14 mouse cellular contexts compared by ENCODE assay signal in the genomic region with DNA sequence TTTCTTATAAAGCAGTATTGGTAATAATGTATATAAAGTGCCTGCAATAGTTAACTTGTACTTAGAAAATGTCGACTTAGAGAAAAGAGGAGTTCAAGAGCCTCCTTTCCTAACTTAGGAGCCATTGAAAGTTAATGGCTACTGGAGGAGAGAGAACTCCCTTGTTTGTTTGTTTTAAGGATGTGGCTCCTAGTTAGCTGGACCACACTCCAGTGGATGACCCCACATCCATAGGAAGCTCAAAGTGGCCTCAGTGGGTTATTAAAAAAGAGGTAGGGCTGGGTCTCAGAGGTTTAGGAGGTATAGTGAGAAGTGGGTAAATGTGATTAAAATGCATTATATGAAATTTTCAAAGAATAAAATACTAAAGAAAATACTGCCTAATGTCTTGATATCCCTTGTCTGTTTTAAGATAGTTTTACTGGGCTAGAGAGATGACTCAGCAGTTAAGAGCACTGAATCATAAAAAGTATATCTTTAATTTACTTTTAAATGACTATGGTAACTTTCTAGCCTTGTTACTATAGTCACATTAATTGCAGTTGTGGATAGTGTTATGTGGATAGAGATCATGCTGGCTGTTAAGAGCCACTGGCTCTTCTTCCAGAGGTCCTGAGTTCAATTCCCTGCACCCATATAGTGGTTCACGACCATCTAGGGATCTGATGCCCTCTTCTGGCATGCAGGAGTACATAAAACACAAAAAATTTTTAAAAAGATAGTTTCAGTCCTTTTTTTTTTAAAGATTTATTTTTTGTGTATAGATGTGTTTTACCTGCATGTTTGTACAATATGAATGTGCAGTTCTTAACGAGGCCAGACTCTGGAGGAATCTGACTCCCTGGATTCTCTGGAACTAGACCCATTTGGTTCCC. TPM values are rescaled to one million over a fixed set of nuclear protein-coding genes. Genes with fewer than 3 reads are reported as not detected.
DNase-seq lines count a peak whose midpoint lies in the region; TF ChIP-seq lines count a peak whose summit lies in the region.
"Had no signal": no experiment of that assay in that cellular context is flagged by ENCODE, and none has a peak within 500 bp of the region (broad histone marks: within the 10 kb centered on the region; RNA-seq: fewer than 3 reads in every experiment).

No protein-coding gene starts in this region.

- WGBS in kidney, adult 2 months = 61% methylated on average over 3 of the region's 3 CpGs

- no peak for DNase-seq in kidney, adult 2 months
- no peak for DNase-seq in kidney, postnatal 25 days
- DNase-seq in 3T3-L1 (ENCODE audit: low read depth, low spot score) (peak; percentile 41), CH12.LX (ENCODE audit: extremely low read depth) (no peak)
- peak; percentile 15 for DNase-seq in induced T-regulatory cell, adult 2 months (ENCODE audit: low read depth)
- DNase-seq in cerebellum, adult 9-11 months = no peak
- DNase-seq in adrenal gland, postnatal 14 days = no peak
- DNase-seq: cerebellum, adult 18-20 months; heart, adult 11 months; heart, postnatal 10 days; kidney, adult 9 months; lung, postnatal 10 days had no signal

- in situ Hi-C loops in CH12.LX (cut with MboI; ENCODE audit: low pct_ligation_motif_present, low pct_unique_long_range_greater_than_20kb, low sequenced_read_pairs) = no loop called here

- peaks cover 11% of the 10 kb centered on the region; the same call in 1 of the 2 replicates for H3K4me1 ChIP-seq in kidney, adult 2 months (ENCODE audit: control insufficient read depth, insufficient read depth, low read length)
- H3K4me1 ChIP-seq in CH12.LX (ENCODE audit: control insufficient read depth in 1 of 2, insufficient read depth in 2 of 2) = peaks cover 0 to 67% of the 10 kb centered on the region in 2 experiments; a peak in 2 of 4 replicates

- TF ChIP-seq CTCF in kidney, adult 2 months (conservative IDR thresholded peaks at IDR 0.05; ENCODE audit: insufficient read depth, insufficient read length, low read depth, low read length) = 0 out of 2 replicates have a peak, but pooled peaks have one; percentile 3
- TF ChIP-seq CTCF in CH12.LX (conservative IDR thresholded peaks at IDR 0.05 in 1 of 2, IDR thresholded peaks at IDR 0.05 in 1 of 2; ENCODE audit: low read depth in 2 of 2, low read length in 2 of 2) = peak in 1 of 2 experiments; percentile 44; a peak in 2 of 4 replicates

- TF ChIP-seq EP300 in CH12.LX (IDR thresholded peaks at IDR 0.05; ENCODE audit: low read length) = no peak

- H3K4me2 ChIP-seq in CH12.LX (ENCODE audit: insufficient read depth, low read depth, poor library complexity, severe bottlenecking) = no peak overlapping the region
- H3K4me2 ChIP-seq: hindbrain, embryonic 14.5 days; limb, embryonic 13.5 days had no signal

- no peak for TF ChIP-seq POLR2A in kidney, adult 2 months (IDR thresholded peaks at IDR 0.05; ENCODE audit: low read depth, low read length)
- TF ChIP-seq POLR2A in CH12.LX (IDR thresholded peaks at IDR 0.05; ENCODE audit: low read depth, low read length) = no peak

- H3K9ac ChIP-seq in CH12.LX (ENCODE audit: insufficient read depth, low read depth) = no peak overlapping the region
- H3K9ac ChIP-seq: hindbrain, embryonic 14.5 days; limb, embryonic 13.5 days had no signal

- no peak overlapping the region for H3K4me3 ChIP-seq in kidney, adult 2 months (ENCODE audit: insufficient read depth, low read depth, low read length)
- H3K4me3 ChIP-seq in CH12.LX (replicated peaks in 1 of 3; ENCODE audit: low read depth in 2 of 3, low read length in 2 of 3, poor library complexity in 1 of 3) = no peak overlapping the region
- H3K4me3 ChIP-seq: limb, embryonic 13.5 days had no signal

- H3K27ac ChIP-seq in kidney, adult 2 months (ENCODE audit: insufficient read depth, low read depth, low read length) = no peak overlapping the region
- no peak overlapping the region for H3K27ac ChIP-seq in CH12.LX (ENCODE audit: insufficient read depth, low read depth)
- H3K27ac ChIP-seq: hindbrain, embryonic 14.5 days; limb, embryonic 13.5 days had no signal

- H3K79me2 ChIP-seq in CH12.LX (replicated peaks; ENCODE audit: control insufficient read depth, extremely low read depth, insufficient read depth, poor library complexity, severe bottlenecking) = peaks cover 17% of the 10 kb centered on the region

- no peaks in the 10 kb centered on the region for H3K36me3 ChIP-seq in kidney, adult 2 months (ENCODE audit: control insufficient read depth, insufficient read depth, low read length)
- peaks cover 0 to 7% of the 10 kb centered on the region in 2 experiments for H3K36me3 ChIP-seq in CH12.LX (replicated peaks in 1 of 2; ENCODE audit: control insufficient read depth in 1 of 2, insufficient read depth in 1 of 2, low read length in 1 of 2)
- H3K36me3 ChIP-seq: limb, embryonic 13.5 days had no signal

- H3K9me3 ChIP-seq in CH12.LX (replicated peaks; ENCODE audit: low read length) = no peaks in the 10 kb centered on the region
- H3K9me3 ChIP-seq: limb, embryonic 13.5 days had no signal

- TF ChIP-seq RAD21 in CH12.LX (IDR thresholded peaks at IDR 0.05; ENCODE audit: low read depth, low read length) = peak; percentile 16

- H3K27me3 ChIP-seq in kidney, adult 2 months (replicated peaks; ENCODE audit: control insufficient read depth, insufficient read depth, low read length) = no peaks in the 10 kb centered on the region
- H3K27me3 ChIP-seq in CH12.LX (replicated peaks) = no peaks in the 10 kb centered on the region
- H3K27me3 ChIP-seq: limb, embryonic 13.5 days had no signal

- dilution Hi-C loops in CH12.LX (cut with MboI; ENCODE audit: extremely low pct_ligation_motif_present, extremely low pct_unique_long_range_greater_than_20kb, low sequenced_read_pairs) = no loop called here

TF ChIP-seq in CH12.LX, 34 proteins besides CTCF, POLR2A, EP300 and RAD21:
- no peak for TF ChIP-seq JUN (IDR thresholded peaks at IDR 0.05; ENCODE audit: insufficient read depth, low read depth, low read length)
- TF ChIP-seq CHD2 (IDR thresholded peaks at IDR 0.05; ENCODE audit: low read length) = no peak
- no peak for TF ChIP-seq GABPA (IDR thresholded peaks at IDR 0.05; ENCODE audit: insufficient replicate concordance, low read depth, low read length)
- TF ChIP-seq USF2 (conservative IDR thresholded peaks at IDR 0.05; ENCODE audit: low read depth, low read length) = no peak
- no peak for TF ChIP-seq MAZ (IDR thresholded peaks at IDR 0.05; ENCODE audit: low read depth, low read length)
- no peak for TF ChIP-seq JUND (conservative IDR thresholded peaks at IDR 0.05; ENCODE audit: low read depth, low read length)
- no peak for TF ChIP-seq NELFE (IDR thresholded peaks at IDR 0.05; ENCODE audit: low read depth, low read length)
- TF ChIP-seq ZMIZ1 (IDR thresholded peaks at IDR 0.05; ENCODE audit: low read depth, low read length) = no peak
- TF ChIP-seq ZNF384 (IDR thresholded peaks at IDR 0.05; ENCODE audit: low read depth, low read length) = 0 out of 2 replicates have a peak, but pooled peaks have one; percentile 34
- no peak for TF ChIP-seq USF1 (IDR thresholded peaks at IDR 0.05; ENCODE audit: low read depth, low read length)
- peak; percentile 57; the same call in 1 of the 2 replicates for TF ChIP-seq MAFK (IDR thresholded peaks at IDR 0.05; ENCODE audit: insufficient replicate concordance, low read length)
- no peak for TF ChIP-seq MAX (IDR thresholded peaks at IDR 0.05; ENCODE audit: low read length)
- no peak for TF ChIP-seq SIN3A (IDR thresholded peaks at IDR 0.05; ENCODE audit: low read length)
- no peak for TF ChIP-seq NRF1 (IDR thresholded peaks at IDR 0.05; ENCODE audit: low read depth, low read length)
- no peak for TF ChIP-seq UBTF (IDR thresholded peaks at IDR 0.05; ENCODE audit: low read depth, low read length)
- TF ChIP-seq ZKSCAN1 (IDR thresholded peaks at IDR 0.05; ENCODE audit: borderline replicate concordance, low read depth, low read length) = no peak
- TF ChIP-seq CHD1 (IDR thresholded peaks at IDR 0.05; ENCODE audit: low read depth, low read length) = no peak
- peak; percentile 12; the same call in 1 of the 2 replicates for TF ChIP-seq SMC3 (IDR thresholded peaks at IDR 0.05; ENCODE audit: low read depth, low read length)

RNA-seq across cellular contexts. Expression of a gene that starts 33.3 kb away (rescaled TPM):
- polyA plus RNA-seq in kidney, adult 2 months (2012; rRNA removed) = 450 and 540 TPM in 2 replicates
- 48.4 and 62.4 TPM in 2 replicates for total RNA-seq in CH12.LX (2012; rRNA removed)
- 172 and 175 TPM in 2 replicates for total RNA-seq in CH12.LX (2014; rRNA removed)
- 118 and 184 TPM in 2 replicates for polyA plus RNA-seq in CH12.LX (2012; ENCODE audit: insufficient read length, low read depth)
- total RNA-seq in adrenal gland, postnatal 14 days (2021) = 159 and 169 TPM in 2 replicates

Comparison
In these comparisons a context has a peak if more than half of its experiments do, and no peak if none do; other contexts are left out.
1. DNase-seq: peak in 3T3-L1 (single experiment) and induced T-regulatory cell, adult 2 months (single experiment); none in kidney, adult 2 months (single experiment), kidney, postnatal 25 days (0 of 2), CH12.LX (single experiment), cerebellum, adult 9-11 months (single experiment) and adrenal gland, postnatal 14 days (single experiment).